Mouse (Mus musculus) forebrain, postnatal 0 days (tissue): ENCODE data around the gene Sipa1l2. TPM values are rescaled to one million over a fixed set of nuclear protein-coding genes. Genes with fewer than 3 reads are reported as not detected.

Source experiments
- ATAC-seq: fragments of 200-750 bp; cut with Nextera tagmentation; 2 replicates; pipeline ENCODE4 v1.8.0; 2017; ENCODE audit warnings: mild to moderate bottlenecking, moderate library complexity
- DNase-seq: peaks from one replicate; pipeline ENCODE4 v3.0.0-alpha.2; 2015
- H3K27ac ChIP-seq: fragments of 300-500 bp; sonication (generic); 2 replicates; pipeline ENCODE4 v1.5.1; 2014; ENCODE audit warnings: low read depth, mild to moderate bottlenecking, antibody characterized with exemption, low read length, moderate library complexity, mixed read lengths
- H3K27me3 ChIP-seq: fragments of 300-500 bp; sonication (generic); 2 replicates; pipeline ENCODE4 v1.6.1; 2014; ENCODE audit warnings: mild to moderate bottlenecking, low read length, mixed read lengths; ENCODE audit not compliant: insufficient read depth
- H3K36me3 ChIP-seq: fragments of 300-500 bp; sonication (generic); 2 replicates; pipeline ENCODE4 v1.6.1; 2014; ENCODE audit warnings: mild to moderate bottlenecking, moderate library complexity; ENCODE audit not compliant: insufficient read depth
- H3K4me1 ChIP-seq: fragments of 300-500 bp; sonication (generic); 2 replicates; pipeline ENCODE4 v1.6.1; 2014; ENCODE audit warnings: antibody characterized with exemption; ENCODE audit not compliant: insufficient read depth
- H3K4me2 ChIP-seq: fragments of 300-500 bp; sonication (generic); 2 replicates; pipeline ENCODE4 v1.6.1; 2014; ENCODE audit warnings: low read depth, mild to moderate bottlenecking, moderate library complexity
- H3K4me3 ChIP-seq: fragments of 300-500 bp; sonication (generic); 2 replicates; pipeline ENCODE4 v1.5.1; 2014; ENCODE audit warnings: low read depth, low read length, mixed read lengths
- H3K9ac ChIP-seq: fragments of 300-500 bp; sonication (generic); 2 replicates; pipeline ENCODE4 v1.6.1; 2014; ENCODE audit warnings: mild to moderate bottlenecking
- H3K9me3 ChIP-seq: fragments of 300-500 bp; sonication (generic); 2 replicates; pipeline ENCODE4 v1.6.1; 2016; ENCODE audit warnings: low read length
- CTCF ChIP-seq: sonication (generic); IDR thresholded peaks from 2 replicates; pipeline ENCODE4 v1.5.1; 2016; ENCODE audit warnings: antibody characterized with exemption, control low read depth, low read depth
- WGBS: fragments of 180-500 bp; shearing (Covaris S2); extraction: QIAGEN DNeasy Blood & Tissue Kit; methylation state at CpG from one replicate; pipeline ENCODE4 v1.1.7; 2014; 5-methylcytosine and 5-hydroxymethylcytosine counted together
- polyA plus RNA-seq: library from polyadenylated mRNA; unstranded; fragments of >200 nt; fragmentation: Nextera tagmentation; extraction: Ambion mirVana; gene quantifications from 2 replicates; pipeline ENCODE4 v1.2.1, GENCODE M21; 2015
- total RNA-seq: library from RNA; depleted of rRNA; stranded (reverse); fragments of >200 nt; gene quantifications from 2 replicates; pipeline ENCODE4 v1.2.3, GENCODE M21; 2014

The Sipa1l2 gene
- total and polyA plus RNA-seq, 2 experiments from 2014 or later: 10.6 to 44.3 TPM

DNA sequence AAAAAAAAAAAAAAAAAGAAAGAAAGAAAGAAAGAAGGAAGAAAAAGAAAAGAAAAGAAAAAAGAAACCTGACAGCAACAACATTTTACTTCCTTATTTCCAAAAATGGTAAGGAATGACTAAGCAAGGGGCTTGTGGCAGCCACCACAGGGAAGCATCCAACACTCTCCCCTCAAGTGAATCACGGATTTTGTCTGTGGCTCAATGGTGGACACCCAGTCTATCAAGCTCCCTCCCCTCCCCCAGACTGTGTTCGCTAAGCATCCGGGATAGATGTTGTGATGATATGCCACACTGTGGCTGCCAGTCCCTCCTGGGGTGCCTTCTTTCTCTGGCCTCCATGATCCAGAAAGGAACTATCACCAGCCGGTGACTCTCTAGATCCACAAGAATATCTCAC is 6.5 kb upstream of the Sipa1l2 start:
- peaks cover 3% of the 10 kb centered on the region; the same call in 1 of the 2 replicates for H3K9me3 ChIP-seq
- H3K9ac ChIP-seq: no peak overlapping the region
- H3K27me3 ChIP-seq: no peaks in the 10 kb centered on the region
- H3K36me3 ChIP-seq: no peaks in the 10 kb centered on the region
- 78% methylated on average over 4 of the region's 4 CpGs for WGBS
- no peak overlapping the region for H3K4me2 ChIP-seq
- no peak overlapping the region for H3K27ac ChIP-seq
- no peak overlapping the region for H3K4me3 ChIP-seq
- no peak for TF ChIP-seq CTCF
- ATAC-seq: no peak
- no peaks in the 10 kb centered on the region for H3K4me1 ChIP-seq
- no peak for DNase-seq

DNA sequence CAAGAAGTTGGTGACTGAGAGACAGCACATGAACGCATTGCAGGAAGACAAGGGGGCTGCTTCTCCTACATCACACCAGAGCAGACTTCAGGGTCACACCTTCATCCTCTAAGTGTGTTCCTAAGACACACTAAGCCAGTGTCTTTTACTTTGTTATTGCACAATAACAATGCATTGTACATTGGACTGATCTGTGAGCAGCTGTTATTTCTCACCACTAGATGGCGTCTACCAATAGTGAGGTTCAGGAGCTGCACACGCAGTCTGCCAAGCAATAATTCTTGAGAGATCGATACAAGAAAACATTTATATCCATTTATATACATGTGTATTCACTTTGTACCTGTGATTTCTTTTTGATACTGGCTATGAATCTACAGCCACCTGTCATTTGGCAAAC is 4.7 kb upstream of the Sipa1l2 start:
- H3K36me3 ChIP-seq: no peaks in the 10 kb centered on the region
- no peak for ATAC-seq
- H3K9ac ChIP-seq: no peak overlapping the region
- no peaks in the 10 kb centered on the region for H3K4me1 ChIP-seq
- 21% methylated on average over 4 of the region's 4 CpGs for WGBS
- no peak overlapping the region for H3K4me2 ChIP-seq
- DNase-seq: peak; percentile 78
- peak; percentile 92 for TF ChIP-seq CTCF
- no peaks in the 10 kb centered on the region for H3K27me3 ChIP-seq
- H3K27ac ChIP-seq: no peak overlapping the region
- H3K4me3 ChIP-seq: no peak overlapping the region
- H3K9me3 ChIP-seq: peaks cover 3% of the 10 kb centered on the region; the same call in 1 of the 2 replicates

DNA sequence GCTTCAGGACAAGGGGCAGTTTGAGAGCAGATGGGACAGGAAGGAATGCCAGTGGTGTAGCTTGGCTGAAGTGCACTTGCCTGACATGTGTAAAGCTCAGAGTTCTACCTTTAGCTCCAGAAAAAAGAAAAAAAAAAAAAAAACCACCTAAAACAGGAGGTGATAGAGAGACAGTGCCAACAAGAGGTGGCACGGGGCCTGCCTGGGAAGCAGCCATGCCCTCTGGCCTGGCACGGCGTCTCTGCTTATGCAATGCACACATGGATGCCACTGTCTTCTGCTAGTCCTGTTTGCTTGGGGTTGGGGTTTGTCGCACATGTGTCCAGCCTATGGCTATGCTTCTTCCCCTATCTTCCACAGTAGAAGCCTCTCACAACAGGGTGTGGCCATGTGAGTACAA is 2.6 kb upstream of the Sipa1l2 start:
- no peaks in the 10 kb centered on the region for H3K36me3 ChIP-seq
- H3K4me3 ChIP-seq: no peak overlapping the region
- WGBS: 88% methylated on average over 4 of the region's 4 CpGs
- H3K4me1 ChIP-seq: peaks cover 9% of the 10 kb centered on the region
- DNase-seq (no peak), ATAC-seq (no peak)
- H3K9ac ChIP-seq: no peak overlapping the region
- H3K9me3 ChIP-seq: no peaks in the 10 kb centered on the region
- H3K27me3 ChIP-seq: no peaks in the 10 kb centered on the region
- no peak overlapping the region for H3K4me2 ChIP-seq
- TF ChIP-seq CTCF: no peak
- H3K27ac ChIP-seq: no peak overlapping the region

DNA sequence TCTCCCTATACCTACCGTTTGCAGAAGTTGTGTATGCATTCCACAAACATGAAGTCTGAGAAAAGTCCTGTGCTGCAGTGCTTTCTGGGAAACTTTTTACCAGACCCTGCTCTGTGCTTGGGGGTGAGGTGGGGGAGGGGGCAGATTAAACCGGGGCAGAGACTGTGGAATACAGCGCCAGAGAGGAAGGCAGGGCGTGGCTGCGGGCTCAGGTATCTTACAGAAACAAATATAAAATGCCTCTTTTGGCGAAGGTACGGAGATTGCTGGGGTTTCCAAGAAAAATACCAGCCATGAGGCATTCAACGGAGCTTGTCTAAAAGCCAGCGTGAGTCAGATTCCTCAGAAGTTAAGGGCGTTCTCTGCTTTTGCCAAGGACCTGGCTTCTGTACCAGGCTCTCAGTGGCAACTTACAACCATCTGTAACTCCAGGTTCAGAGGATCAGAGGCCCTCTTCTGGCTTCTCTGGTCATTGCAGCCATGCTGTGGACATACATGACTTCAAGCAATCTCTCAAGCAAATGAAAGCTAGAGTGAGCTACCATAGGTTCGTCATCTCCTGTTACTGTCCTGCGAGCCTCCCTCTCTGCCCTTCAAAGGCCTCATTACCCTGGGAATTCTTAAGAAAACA is 1.3 kb upstream of the Sipa1l2 start:
- Histone ChIP-seq H3K9me3 (no peaks in the 10 kb centered on the region), H3K27me3 (no peaks in the 10 kb centered on the region), H3K9ac (no peak overlapping the region), H3K4me2 (no peak overlapping the region), H3K4me1 (peaks cover 22% of the 10 kb centered on the region), H3K27ac (no peak overlapping the region), H3K4me3 (no peak overlapping the region), H3K36me3 (no peaks in the 10 kb centered on the region)
- DNase-seq (peak; percentile 41), ATAC-seq (no peak)
- 73% methylated on average over 12 of the region's 12 CpGs for WGBS
- TF ChIP-seq CTCF: peak; percentile 53

DNA sequence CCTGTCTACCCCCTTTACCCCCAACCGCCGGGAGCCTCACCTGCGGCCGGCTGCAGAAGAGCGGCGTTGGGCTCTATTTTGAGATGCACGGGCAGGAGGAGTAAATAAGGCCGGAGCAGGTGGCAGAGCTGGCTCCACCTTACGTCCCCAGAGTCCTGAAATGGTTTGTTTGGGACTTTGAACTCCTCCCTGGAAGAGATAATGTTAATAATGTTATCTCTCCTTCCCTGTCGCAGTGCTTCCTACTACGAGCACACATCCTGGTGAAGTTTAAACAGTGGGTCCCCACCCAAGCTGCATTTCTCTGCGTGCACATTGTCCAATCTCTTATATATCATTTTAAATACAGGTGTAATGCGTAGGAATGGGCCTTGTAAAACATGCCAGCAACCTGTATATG is 781 bp upstream of the Sipa1l2 start:
- Histone ChIP-seq H3K36me3 (no peaks in the 10 kb centered on the region), H3K4me2 (peak overlapping the region; percentile 90), H3K27ac (no peak overlapping the region), H3K9ac (peak overlapping the region; percentile 83), H3K27me3 (no peaks in the 10 kb centered on the region), H3K4me3 (peak overlapping the region; percentile 77), H3K9me3 (no peaks in the 10 kb centered on the region), H3K4me1 (peaks cover 22% of the 10 kb centered on the region)
- ATAC-seq (no peak), DNase-seq (no peak)
- 15% methylated on average over 13 of the region's 13 CpGs for WGBS
- TF ChIP-seq CTCF: no peak

DNA sequence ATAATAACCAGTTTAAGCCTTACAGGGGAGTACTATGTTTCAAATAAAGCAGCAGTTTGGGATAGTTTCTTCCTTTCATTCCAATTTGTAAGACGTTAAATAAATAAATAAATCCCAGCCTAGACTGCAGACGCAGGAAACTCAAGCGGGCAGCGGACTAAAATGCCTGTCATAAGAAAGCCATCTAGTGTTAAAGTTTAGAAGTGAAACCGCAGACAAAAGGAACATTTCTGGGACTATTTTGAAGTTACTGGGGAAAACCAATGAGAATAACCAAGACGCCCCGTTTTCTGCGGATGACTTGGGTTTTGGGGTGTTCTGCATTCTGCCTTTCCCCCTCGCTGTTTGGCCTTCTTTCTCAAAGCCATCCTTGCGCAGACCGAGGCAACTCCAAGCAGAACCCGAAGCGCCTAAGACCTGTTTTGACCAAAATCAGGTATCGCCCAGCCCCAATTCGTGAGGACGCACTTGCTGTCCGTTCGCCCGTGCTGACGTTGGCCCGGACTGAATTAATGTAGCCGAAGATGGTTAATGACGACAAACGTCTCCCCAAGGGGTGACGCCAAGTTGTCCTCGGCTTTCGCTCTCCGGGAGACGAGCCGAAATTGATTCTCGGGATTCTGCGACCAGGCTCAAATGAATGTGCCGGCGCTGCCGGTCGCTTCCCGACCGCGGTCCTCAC is 616 bp downstream of the Sipa1l2 start:
- DNase-seq (peak; percentile 87), ATAC-seq (peak; percentile 21; the same call in 1 of the 2 replicates)
- TF ChIP-seq CTCF: peak; percentile 67
- H3K36me3 ChIP-seq: no peaks in the 10 kb centered on the region
- H3K9me3 ChIP-seq: no peaks in the 10 kb centered on the region
- H3K27ac ChIP-seq: peak overlapping the region; percentile 79
- H3K27me3 ChIP-seq: no peaks in the 10 kb centered on the region
- peak overlapping the region; percentile 77 for H3K4me3 ChIP-seq
- WGBS: under 1% methylated on average over 39 of the region's 39 CpGs
- H3K4me1 ChIP-seq: peaks cover 22% of the 10 kb centered on the region
- peak overlapping the region; percentile 83 for H3K9ac ChIP-seq
- H3K4me2 ChIP-seq: peak overlapping the region; percentile 90

DNA sequence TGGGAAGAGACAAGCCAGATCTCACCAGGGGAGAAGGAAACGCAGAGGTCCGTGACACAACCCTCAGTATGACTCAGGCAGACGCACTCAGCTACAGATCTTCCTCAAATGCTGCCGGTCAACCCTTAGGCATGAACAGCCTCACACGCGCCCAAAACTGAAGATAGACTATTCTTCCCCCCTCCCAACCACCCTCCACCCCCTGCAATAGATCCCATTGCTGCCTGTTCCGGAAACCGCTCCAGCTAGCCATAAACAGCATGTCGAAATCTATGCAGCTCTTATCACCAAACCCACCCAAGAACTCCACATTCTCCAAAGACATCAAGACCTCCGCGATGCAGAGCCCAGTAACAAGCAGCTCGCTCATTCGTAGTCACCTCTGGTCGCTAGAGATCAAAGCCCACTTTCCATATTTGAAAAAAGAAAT is 1.2 kb downstream of the Sipa1l2 start:
- Histone ChIP-seq H3K9me3 (no peaks in the 10 kb centered on the region), H3K4me3 (peak overlapping the region; percentile 77), H3K4me1 (peaks cover 22% of the 10 kb centered on the region), H3K27ac (no peak overlapping the region), H3K36me3 (no peaks in the 10 kb centered on the region), H3K9ac (peak overlapping the region; percentile 83), H3K27me3 (no peaks in the 10 kb centered on the region), H3K4me2 (peak overlapping the region; percentile 90)
- ATAC-seq: no peak
- TF ChIP-seq CTCF: no peak
- DNase-seq: no peak
- 2% methylated on average over 14 of the region's 14 CpGs for WGBS
